Mouse (Mus musculus) adrenal gland, adult 10 weeks (tissue): ENCODE results near the gene Capn11. TPM values are rescaled to one million over a fixed set of nuclear protein-coding genes. Genes with fewer than 3 reads are reported as not detected.

Experiments used
- polyA plus RNA-seq: library from polyadenylated mRNA; stranded (reverse); fragments of 350-450 nt; fragmentation: Illumina TruSeq; extraction: RNeasy Lipid Tissue Mini Kit (QIAGEN cat#74804); gene quantifications from one replicate; pipeline ENCODE4 v1.2.3, GENCODE M21; 2014; ENCODE audit warnings: low read depth, low replicate concordance

The Capn11 gene
- 0.29 TPM for polyA plus RNA-seq

DNA sequence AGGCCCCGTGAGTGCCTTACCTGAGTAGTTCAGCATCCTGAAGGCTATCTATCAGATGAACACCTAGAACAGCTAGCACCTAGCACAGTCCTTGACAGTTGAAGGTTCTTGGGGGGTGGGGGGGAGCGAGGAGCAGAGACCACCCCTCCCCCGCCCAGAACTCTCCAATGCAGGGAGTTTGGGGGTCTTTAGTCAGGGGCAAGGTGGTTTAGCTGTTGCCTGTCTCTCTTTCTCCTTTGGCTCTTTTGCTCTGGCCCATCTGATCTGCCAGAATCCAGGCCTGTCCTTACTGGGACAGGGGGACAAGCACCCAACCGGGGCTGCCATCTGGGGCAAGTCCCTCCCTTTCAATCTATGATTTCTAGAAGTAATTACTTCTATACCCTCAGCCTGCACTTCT is at the start of gene Capn11:
Gene Capn11 (minus strand): TSS at position 101 of the 400 bp plus-strand sequence.

DNA sequence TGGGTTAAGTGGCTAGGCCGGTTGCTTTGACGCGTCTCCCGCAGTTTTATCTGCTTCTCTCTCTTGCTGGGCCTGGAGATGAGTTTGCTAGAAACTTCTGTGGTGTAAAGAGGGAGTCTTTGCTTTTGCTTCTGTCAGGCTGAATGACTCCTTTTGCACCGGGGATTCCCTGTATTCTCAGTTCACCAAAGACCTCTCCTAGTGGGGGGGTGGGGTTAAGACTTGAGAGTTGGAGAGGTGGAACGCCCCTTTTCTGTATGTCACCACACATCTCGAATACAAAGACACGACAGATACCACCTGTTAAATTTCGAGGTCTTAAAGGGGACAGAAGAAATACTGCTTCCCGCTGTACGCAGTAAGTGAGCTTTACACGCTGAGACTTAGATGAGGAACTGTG is 27.6 kb upstream of the Capn11 start, which contains the start of gene Tmem63b:
Gene Tmem63b (minus strand): TSS at position 190 of the 400 bp plus-strand sequence.

DNA sequence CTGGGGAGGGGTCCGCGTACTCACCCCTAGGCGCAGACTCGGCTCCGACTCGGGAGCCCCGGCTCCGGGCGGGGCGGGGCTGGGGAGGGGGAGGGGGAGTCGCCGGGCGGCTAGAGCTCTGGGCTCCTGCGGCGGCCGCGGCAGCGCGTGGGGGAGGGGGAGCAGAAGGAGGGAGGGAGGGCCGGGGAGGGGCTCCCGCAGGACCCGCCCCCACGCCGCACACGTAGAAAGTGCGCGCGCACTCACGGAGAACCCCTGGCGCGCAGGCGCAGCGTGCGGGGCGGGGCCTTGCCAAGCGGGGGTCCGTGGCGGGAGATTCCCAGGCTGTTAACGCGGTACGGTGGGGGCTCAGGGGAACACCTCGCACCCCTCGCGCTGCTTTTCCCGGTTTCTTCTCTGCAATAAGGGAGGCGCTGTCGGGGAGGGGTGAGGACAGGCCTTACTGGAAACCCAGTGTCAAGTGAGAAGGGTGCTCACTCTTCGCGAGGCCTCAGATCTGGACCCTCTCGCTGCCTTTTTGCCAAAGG is 27.0 kb upstream of the Capn11 start, which contains the start of gene Mrpl14:
Gene Mrpl14 (plus strand): TSS at position 230 of the 527 bp plus-strand sequence.

DNA sequence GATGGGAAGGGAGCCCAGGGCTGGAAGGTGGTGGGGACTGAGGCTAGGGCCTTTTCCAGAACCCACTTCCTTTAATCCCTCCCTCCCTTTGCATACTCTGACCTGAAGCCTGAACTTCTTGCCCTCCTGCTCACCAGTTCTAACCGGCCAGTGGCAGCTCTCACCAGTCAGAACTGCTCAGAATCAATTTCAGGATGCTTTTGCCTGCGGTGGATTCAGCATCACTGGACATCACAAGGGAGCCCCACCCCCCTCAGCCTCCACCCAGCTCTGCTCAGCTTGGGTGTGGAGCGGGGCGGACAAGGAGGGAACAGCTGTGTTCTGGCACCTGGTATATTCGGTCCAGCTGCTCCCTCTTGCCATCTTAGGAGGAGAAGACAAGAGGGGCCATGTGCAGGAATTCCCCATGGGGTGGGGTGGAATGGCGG is 57.2 kb downstream of the Capn11 start, which contains the start of gene Mymx:
Gene Mymx (minus strand): TSS at position 226 of the 428 bp plus-strand sequence.

DNA sequence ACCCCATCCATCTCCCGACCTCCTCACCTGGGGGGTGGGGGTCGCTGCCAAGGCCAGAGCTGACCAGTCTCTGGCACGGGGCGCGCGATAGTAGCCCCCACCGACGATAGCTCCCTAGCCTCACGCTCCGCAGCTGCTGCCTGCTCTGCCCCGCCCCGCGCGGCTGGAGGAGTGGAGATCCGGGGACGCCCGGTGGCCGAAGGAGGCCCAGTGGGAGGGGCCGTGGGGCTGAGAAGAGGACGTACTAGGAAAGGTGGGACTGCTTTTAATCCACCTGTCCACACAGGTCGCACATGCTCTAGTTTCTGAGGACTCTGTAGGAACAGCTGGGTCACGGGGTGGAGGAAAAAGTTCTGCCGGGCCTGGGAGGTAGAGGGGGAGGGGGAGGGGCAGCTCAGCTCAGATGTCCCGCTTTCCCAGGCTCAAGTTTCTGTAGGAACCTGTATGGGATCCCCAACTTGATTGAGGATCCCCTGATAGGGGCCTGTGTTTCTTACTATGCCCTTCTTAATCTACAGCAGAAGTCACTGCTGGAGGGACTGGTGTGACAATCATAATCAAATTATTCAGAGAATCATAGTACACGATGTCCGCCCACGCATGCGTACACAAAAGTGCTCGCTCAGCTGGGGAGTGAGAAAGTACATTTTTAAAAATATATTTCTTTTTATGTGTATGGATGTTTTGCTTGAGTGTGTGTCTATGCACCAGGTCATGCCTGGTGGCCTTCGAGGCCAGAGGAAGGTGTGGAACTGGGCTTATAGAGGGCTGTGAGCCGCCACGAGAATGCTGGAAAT is 59.5 kb downstream of the Capn11 start, which contains the start of gene Slc29a1:
Gene Slc29a1 (minus strand): TSS at position 161 of the 797 bp plus-strand sequence.

Other genes starting within 250 kb of the Capn11 start
- gene Cdc5l, start 225.6 kb downstream of the Capn11 start, polyA plus RNA-seq, result 58.0 TPM
- not detected for gene Spats1, start 183.9 kb downstream of the Capn11 start, polyA plus RNA-seq
- 0.17 TPM for gene Aars2, start 152.5 kb downstream of the Capn11 start, polyA plus RNA-seq
- not detected for gene Tcte1, start 135.9 kb downstream of the Capn11 start, polyA plus RNA-seq
- not detected for gene Tmem151b, start 109.6 kb downstream of the Capn11 start, polyA plus RNA-seq
- gene Nfkbie, start 103.6 kb downstream of the Capn11 start, polyA plus RNA-seq, result 0.64 TPM
- gene Slc35b2, start 95.5 kb downstream of the Capn11 start, polyA plus RNA-seq, result 3.1 TPM
- gene Hsp90ab1, start 86.1 kb downstream of the Capn11 start, polyA plus RNA-seq, result 2,931 TPM
- 20.3 TPM for gene Slc29a1, start 59.7 kb downstream of the Capn11 start, polyA plus RNA-seq
- gene Mymx, start 57.2 kb downstream of the Capn11 start, polyA plus RNA-seq, result not detected
- gene Mrpl14, start 27.0 kb upstream of the Capn11 start, polyA plus RNA-seq, result 1.6 TPM
- gene Tmem63b, start 27.6 kb upstream of the Capn11 start, polyA plus RNA-seq, result 6.7 TPM
- gene 1600014C23Rik, start 74.5 kb upstream of the Capn11 start, polyA plus RNA-seq, result not detected